Mouse (Mus musculus) heart, embryonic 11.5 days (tissue): ENCODE data around the gene Tmem52. TPM values are rescaled to one million over a fixed set of nuclear protein-coding genes. Genes with fewer than 3 reads are reported as not detected.

Experiments used
- ATAC-seq: fragments of 200-750 bp; cut with Nextera tagmentation; replicated peaks from 2 replicates; pipeline ENCODE4 v1.8.0; 2017; ENCODE audit warnings: moderate library complexity; ENCODE audit not compliant: insufficient number of reproducible peaks, low FRiP score, low TSS enrichment
- H3K27ac ChIP-seq: fragments of 300-500 bp; sonication (generic); 2 replicates; pipeline ENCODE4 v1.5.1; 2014; ENCODE audit warnings: mild to moderate bottlenecking, low read depth, low read length
- H3K27me3 ChIP-seq: fragments of 300-500 bp; sonication (generic); 2 replicates; pipeline ENCODE4 v1.6.1; 2014; ENCODE audit warnings: mild to moderate bottlenecking, low read length, mixed read lengths; ENCODE audit not compliant: control insufficient read depth, insufficient read depth
- H3K36me3 ChIP-seq: fragments of 300-500 bp; sonication (generic); 2 replicates; pipeline ENCODE4 v1.6.1; 2014; ENCODE audit warnings: mild to moderate bottlenecking, low read length, moderate library complexity, mixed read lengths; ENCODE audit not compliant: control insufficient read depth, insufficient read depth
- H3K4me1 ChIP-seq: fragments of 300-500 bp; sonication (generic); 2 replicates; pipeline ENCODE4 v1.6.1; 2014; ENCODE audit warnings: low read length; ENCODE audit not compliant: control insufficient read depth, insufficient read depth
- H3K4me2 ChIP-seq: fragments of 300-500 bp; sonication (generic); 2 replicates; pipeline ENCODE4 v1.6.1; 2014; ENCODE audit warnings: mild to moderate bottlenecking, moderate library complexity
- H3K4me3 ChIP-seq: fragments of 300-500 bp; sonication (generic); 2 replicates; pipeline ENCODE4 v1.5.1; 2014; ENCODE audit warnings: low read depth, low read length
- H3K9ac ChIP-seq: fragments of 300-500 bp; sonication (generic); 2 replicates; pipeline ENCODE4 v1.6.1; 2014; ENCODE audit warnings: mild to moderate bottlenecking, low read depth, low read length, moderate library complexity
- H3K9me3 ChIP-seq: fragments of 300-500 bp; sonication (generic); replicated peaks from 2 replicates; pipeline ENCODE4 v1.6.1; 2016; ENCODE audit warnings: low read length; ENCODE audit not compliant: control insufficient read depth
- WGBS: fragments of 180-500 bp; shearing (Covaris S2); extraction: QIAGEN DNeasy Blood & Tissue Kit; methylation state at CpG from one replicate; pipeline ENCODE4 v1.1.7; 2014; ENCODE audit not compliant: insufficient replicate concordance; 5-methylcytosine and 5-hydroxymethylcytosine counted together
- polyA plus RNA-seq: library from polyadenylated mRNA; unstranded; fragments of >200 nt; fragmentation: Nextera tagmentation; extraction: Ambion mirVana; gene quantifications from 2 replicates; pipeline ENCODE4 v1.2.1, GENCODE M21; 2014

Gene Tmem52
- polyA plus RNA-seq, 1 experiment from 2014 or later: not detected

DNA sequence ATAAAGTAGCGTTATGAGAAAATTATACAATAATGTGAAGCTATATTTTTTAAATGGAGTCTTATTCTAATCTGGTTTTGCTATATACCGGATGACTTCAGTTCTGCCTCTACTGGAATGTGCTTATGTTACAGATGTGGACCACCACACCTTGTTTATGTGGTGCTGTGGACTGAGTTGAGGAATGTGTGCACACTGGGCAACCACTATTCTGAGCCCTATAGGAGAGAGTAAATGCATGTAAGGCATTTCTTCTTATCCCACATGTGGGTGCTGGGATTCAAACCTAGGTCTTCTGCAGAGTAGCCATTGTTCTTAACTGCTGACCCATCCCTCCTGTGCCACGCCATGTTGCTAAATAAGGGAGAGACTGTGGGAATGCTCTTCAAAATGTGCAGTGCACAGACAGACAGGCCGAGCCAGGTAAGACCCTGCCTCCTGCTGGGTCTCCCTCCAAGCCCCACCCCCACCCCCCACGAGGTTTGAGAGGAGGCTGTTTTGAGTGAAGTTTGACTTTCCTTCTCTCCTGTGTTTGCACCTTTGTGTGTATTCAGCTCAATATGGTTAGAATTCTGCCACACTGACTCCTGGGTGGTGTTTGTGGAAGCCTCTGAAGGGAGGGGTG is 36.9 kb downstream of the Tmem52 start:
- no peak overlapping the region for H3K9ac ChIP-seq
- peaks cover 9% of the 10 kb centered on the region for H3K4me1 ChIP-seq
- WGBS: 86% methylated on average over 5 of the region's 5 CpGs
- no peak overlapping the region for H3K27ac ChIP-seq
- H3K9me3 ChIP-seq: no peaks in the 10 kb centered on the region
- H3K4me2 ChIP-seq: no peak overlapping the region
- no peaks in the 10 kb centered on the region for H3K36me3 ChIP-seq
- ATAC-seq: no peak
- H3K27me3 ChIP-seq: no peaks in the 10 kb centered on the region
- no peak overlapping the region for H3K4me3 ChIP-seq

DNA sequence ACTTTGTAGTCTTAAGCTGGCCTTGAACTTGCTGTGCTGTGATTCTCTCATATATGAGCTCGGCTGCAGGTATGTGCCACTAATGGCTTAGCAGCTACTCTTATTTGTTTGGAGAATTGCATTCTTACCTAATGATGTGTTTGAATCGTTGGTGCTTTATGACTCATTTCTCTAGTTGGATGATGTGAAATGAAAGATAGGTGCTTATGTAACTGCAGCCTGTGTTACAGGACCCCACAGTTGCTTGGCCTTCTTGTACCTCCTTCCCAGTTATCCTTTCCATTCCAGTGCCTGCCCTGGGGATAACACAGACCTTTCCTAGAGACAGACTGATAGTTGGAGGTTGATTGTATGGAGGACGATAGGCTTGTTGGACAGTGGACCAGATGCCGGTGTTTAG is 39.7 kb downstream of the Tmem52 start:
- Histone ChIP-seq H3K36me3 (no peaks in the 10 kb centered on the region), H3K9ac (no peak overlapping the region), H3K4me3 (no peak overlapping the region), H3K9me3 (no peaks in the 10 kb centered on the region), H3K4me2 (no peak overlapping the region), H3K4me1 (peaks cover 9% of the 10 kb centered on the region), H3K27me3 (no peaks in the 10 kb centered on the region), H3K27ac (no peak overlapping the region)
- WGBS: 84% methylated on average over 4 of the region's 4 CpGs
- ATAC-seq: no peak

DNA sequence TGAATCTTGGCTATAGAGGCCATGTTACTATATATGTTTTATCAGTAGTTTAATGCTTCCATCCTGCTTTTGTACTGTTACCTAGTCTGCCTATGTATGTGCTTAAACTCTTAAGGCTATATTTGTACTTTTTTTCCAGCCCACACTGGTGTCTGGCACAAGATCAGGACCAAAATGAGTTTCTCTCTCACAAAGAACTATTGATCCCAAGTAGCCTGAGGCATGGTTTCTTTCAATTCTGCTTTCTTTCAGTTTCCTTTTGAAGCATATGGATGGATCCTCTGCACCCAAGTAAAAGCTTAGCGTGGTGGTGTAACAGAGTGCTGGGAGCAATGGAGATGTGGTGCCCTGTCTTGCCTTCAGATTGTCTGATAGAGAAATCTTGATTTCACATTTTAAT is 42.1 kb downstream of the Tmem52 start:
- Histone ChIP-seq H3K4me1 (no peaks in the 10 kb centered on the region), H3K9me3 (no peaks in the 10 kb centered on the region), H3K27ac (no peak overlapping the region), H3K36me3 (no peaks in the 10 kb centered on the region), H3K4me2 (no peak overlapping the region), H3K9ac (no peak overlapping the region), H3K27me3 (no peaks in the 10 kb centered on the region), H3K4me3 (no peak overlapping the region)
- ATAC-seq: no peak
- WGBS: 84% methylated on average over 1 of the region's 1 CpGs

DNA sequence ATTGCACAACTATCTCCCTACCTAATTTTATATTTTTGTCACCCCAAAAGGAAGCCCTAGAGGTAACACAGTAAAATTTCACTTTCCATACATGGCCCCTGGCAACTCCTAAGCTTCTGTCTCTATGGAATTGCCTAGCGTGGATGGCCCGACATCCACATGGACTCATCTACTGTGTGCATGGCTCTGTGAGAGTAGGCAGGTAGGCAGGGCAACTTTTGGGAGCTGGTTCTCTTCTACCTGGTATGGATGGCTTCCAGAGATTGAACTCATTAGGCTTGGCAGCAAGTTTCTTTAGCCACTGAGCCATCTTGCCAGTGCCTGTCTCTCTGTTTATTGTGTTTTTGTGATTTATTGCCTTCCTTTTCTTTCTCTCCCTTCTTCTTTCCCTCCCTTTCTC is 45.9 kb downstream of the Tmem52 start:
- Histone ChIP-seq H3K36me3 (0 out of 2 replicates have a peak, but pooled peaks cover 2% of the 10 kb centered on the region), H3K4me3 (no peak overlapping the region), H3K27ac (no peak overlapping the region), H3K4me2 (no peak overlapping the region), H3K27me3 (no peaks in the 10 kb centered on the region), H3K4me1 (no peaks in the 10 kb centered on the region), H3K9ac (no peak overlapping the region), H3K9me3 (no peaks in the 10 kb centered on the region)
- ATAC-seq: no peak
- 80% methylated on average over 2 of the region's 2 CpGs for WGBS

DNA sequence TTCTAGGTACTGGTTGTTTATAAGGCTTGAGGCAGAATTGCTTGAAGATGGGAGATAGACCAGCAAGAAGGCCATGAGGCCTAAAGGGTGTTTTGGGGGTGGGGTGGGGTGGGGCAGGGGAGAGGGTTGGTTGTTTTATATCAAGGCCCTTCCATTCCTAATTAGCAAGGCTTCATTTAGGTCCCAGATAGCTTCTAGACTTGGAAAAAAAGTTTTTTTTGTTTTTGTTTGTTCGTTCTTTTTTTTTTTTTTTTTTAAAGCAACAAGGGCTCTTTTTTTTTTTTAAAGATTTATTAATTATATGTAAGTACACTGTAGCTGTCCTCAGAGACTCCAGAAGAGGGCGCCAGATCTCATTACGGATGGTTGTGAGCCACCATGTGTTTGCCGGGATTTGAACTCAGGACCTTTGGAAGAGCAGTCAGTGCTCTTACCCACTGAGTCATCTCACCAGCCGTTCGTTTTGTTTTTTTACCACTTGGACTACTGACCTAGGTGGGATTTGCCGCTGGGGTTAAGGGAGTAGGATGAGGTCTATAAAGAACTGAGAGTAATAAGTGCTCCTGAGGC is 49.1 kb downstream of the Tmem52 start:
- Histone ChIP-seq H3K9me3 (no peaks in the 10 kb centered on the region), H3K4me1 (0 out of 2 replicates have a peak, but pooled peaks cover 2% of the 10 kb centered on the region), H3K9ac (no peak overlapping the region), H3K27ac (no peak overlapping the region), H3K4me3 (no peak overlapping the region), H3K36me3 (0 out of 2 replicates have a peak, but pooled peaks cover 2% of the 10 kb centered on the region), H3K4me2 (no peak overlapping the region), H3K27me3 (no peaks in the 10 kb centered on the region)
- WGBS: 91% methylated on average over 7 of the region's 7 CpGs
- no peak for ATAC-seq

Other genes starting within 250 kb of the Tmem52 start
- gene Ski, start 246.5 kb upstream of the Tmem52 start, polyA plus RNA-seq: 14.6 and 14.8 TPM in 2 replicates
- gene Faap20, start 219.3 kb upstream of the Tmem52 start, polyA plus RNA-seq: 64.9 and 66.8 TPM in 2 replicates
- gene Prkcz, start 107.8 kb upstream of the Tmem52 start, polyA plus RNA-seq: 6.8 and 8.2 TPM in 2 replicates
- gene Gabrd, start 71.0 kb upstream of the Tmem52 start, polyA plus RNA-seq: 0.14 and 0.16 TPM in 2 replicates
- 1.6 and 1.8 TPM in 2 replicates for gene Cfap74, start 59.9 kb upstream of the Tmem52 start, polyA plus RNA-seq
- 410 and 416 TPM in 2 replicates for gene Gnb1, start 22.2 kb downstream of the Tmem52 start, polyA plus RNA-seq
- 57.0 and 58.6 TPM in 2 replicates for gene Nadk, start 93.3 kb downstream of the Tmem52 start, polyA plus RNA-seq
- gene Slc35e2, start 132.3 kb downstream of the Tmem52 start, polyA plus RNA-seq: 7.7 and 9.6 TPM in 2 replicates
- 48.2 and 50.0 TPM in 2 replicates for gene Cdk11b, start 155.7 kb downstream of the Tmem52 start, polyA plus RNA-seq
- not detected in 2 replicates for gene Gm10563, start 176.3 kb downstream of the Tmem52 start, polyA plus RNA-seq
- 52.9 and 53.5 TPM in 2 replicates for gene Mmp23, start 184.3 kb downstream of the Tmem52 start, polyA plus RNA-seq
- gene Mib2, start 200.1 kb downstream of the Tmem52 start, polyA plus RNA-seq: 8.9 and 9.7 TPM in 2 replicates
- gene Fndc10, start 225.2 kb downstream of the Tmem52 start, polyA plus RNA-seq: 1.1 and 1.4 TPM in 2 replicates
- 128 TPM in 2 replicates for gene Ssu72, start 235.7 kb downstream of the Tmem52 start, polyA plus RNA-seq